In the genomic region with DNA sequence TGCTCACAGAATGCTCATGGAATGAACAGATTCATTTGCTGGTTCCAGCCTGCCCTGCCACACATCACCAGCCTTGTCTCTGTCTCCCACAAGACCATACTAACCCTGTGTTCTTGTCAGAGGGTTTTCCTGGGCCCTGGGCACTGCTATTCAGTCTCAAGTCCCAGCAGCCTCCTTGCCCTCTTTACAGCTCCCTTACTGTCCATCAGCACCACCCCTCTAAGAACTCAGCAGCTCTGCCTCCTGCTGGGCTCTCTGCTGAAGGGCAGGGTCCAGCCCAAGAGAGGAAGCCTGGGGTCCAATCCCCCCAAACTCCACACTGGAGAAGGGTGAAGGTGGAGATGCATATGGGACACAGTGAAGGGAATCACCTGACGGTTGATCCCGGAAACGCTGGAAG, we compare ENCODE assay signal across 14 mouse cellular contexts. TPM values are rescaled to one million over a fixed set of nuclear protein-coding genes. Genes with fewer than 3 reads are reported as not detected.
DNase-seq lines count a peak whose midpoint lies in the region; ATAC-seq and TF ChIP-seq lines count a peak whose summit lies in the region.
"Had no signal": no experiment of that assay in that cellular context is flagged by ENCODE, and none has a peak within 500 bp of the region (broad histone marks: within the 10 kb centered on the region; RNA-seq: fewer than 3 reads in every experiment).

No protein-coding gene starts in this region.

- no peak for TF ChIP-seq POLR2A in ES-Bruce4 (IDR thresholded peaks at IDR 0.05; ENCODE audit: insufficient read depth, low read length)

- WGBS in heart, embryonic 15.5 days, result 83% methylated on average over 3 of the region's 3 CpGs
- 76% methylated on average over 3 of the region's 3 CpGs for WGBS in forebrain, embryonic 12.5 days

- TF ChIP-seq CTCF in ES-Bruce4 (IDR thresholded peaks at IDR 0.05; ENCODE audit: low read depth, low read length), result peak; percentile 30

- DNase-seq in heart, postnatal 25 days (ENCODE audit: low spot score), result no peak
- DNase-seq in yolk sac, embryonic 10.5 days (ENCODE audit: low spot score), result no peak
- DNase-seq in kidney, postnatal 10 days, result no peak
- DNase-seq: adrenal gland, adult 8-10 months; cerebellum, postnatal 10 days; gastrocnemius, postnatal 10 days; kidney, adult 9 months had no signal

- peak overlapping the region; percentile 11; the same call in 1 of the 2 replicates for H3K27ac ChIP-seq in heart, embryonic 15.5 days
- H3K27ac ChIP-seq in ES-Bruce4 (ENCODE audit: insufficient read depth, low read length), result no peak overlapping the region
- peak overlapping the region; percentile 82 for H3K27ac ChIP-seq in forebrain, embryonic 12.5 days

- peaks cover 20% of the 10 kb centered on the region; the same call in 1 of the 2 replicates for H3K36me3 ChIP-seq in heart, embryonic 15.5 days
- H3K36me3 ChIP-seq in ES-Bruce4 (ENCODE audit: control insufficient read depth, insufficient read depth, low read length, poor library complexity, severe bottlenecking), result no peaks in the 10 kb centered on the region
- H3K36me3 ChIP-seq in forebrain, embryonic 12.5 days (replicated peaks), result peaks cover 50% of the 10 kb centered on the region

- no peak overlapping the region for H3K4me3 ChIP-seq in heart, embryonic 15.5 days
- H3K4me3 ChIP-seq in ES-Bruce4 (ENCODE audit: low read depth, low read length), result no peak overlapping the region
- H3K4me3 ChIP-seq in forebrain, embryonic 12.5 days (replicated peaks), result no peak overlapping the region

- no peak for ATAC-seq in heart, embryonic 15.5 days (replicated peaks; ENCODE audit: insufficient number of reproducible peaks, insufficient read depth, low FRiP score, low read depth)
- peak; percentile 64 for ATAC-seq in forebrain, embryonic 12.5 days (ENCODE audit: low FRiP score)
- ATAC-seq in megakaryocyte-erythroid progenitor cell, adult 5-6 weeks (replicated peaks; ENCODE audit: low FRiP score, low TSS enrichment, poor library complexity, severe bottlenecking), result peak; percentile 52
- no peak for ATAC-seq in inflammation-experienced regulatory T-cells, adult 6 months

- intact Hi-C loops in heart, postnatal 25 days (cut with DNase I), result loop anchor here (5.0 kb wide), 2 partner anchors 41 to 86 kb away; no protein-coding TSS in a partner anchor

- peaks cover 28% of the 10 kb centered on the region for H3K4me1 ChIP-seq in heart, embryonic 15.5 days (replicated peaks)
- no peaks in the 10 kb centered on the region for H3K4me1 ChIP-seq in ES-Bruce4 (ENCODE audit: control insufficient read depth, insufficient read depth, low read length)
- H3K4me1 ChIP-seq in forebrain, embryonic 12.5 days, result peaks cover 32% of the 10 kb centered on the region

- no peak for TF ChIP-seq EP300 in ES-Bruce4 (IDR thresholded peaks at IDR 0.05; ENCODE audit: insufficient read depth, low read depth, low read length)

- H3K9ac ChIP-seq in heart, embryonic 15.5 days, result no peak overlapping the region
- H3K9ac ChIP-seq in ES-Bruce4 (ENCODE audit: low read depth, poor library complexity, severe bottlenecking), result no peak overlapping the region
- H3K9ac ChIP-seq in forebrain, embryonic 12.5 days, result peak overlapping the region; percentile 36; the same call in 1 of the 2 replicates

- H3K9me3 ChIP-seq in heart, embryonic 15.5 days (replicated peaks), result no peaks in the 10 kb centered on the region
- H3K9me3 ChIP-seq in ES-Bruce4 (replicated peaks; ENCODE audit: control insufficient read depth, insufficient read depth, low read length, poor library complexity, severe bottlenecking), result no peaks in the 10 kb centered on the region
- no peaks in the 10 kb centered on the region for H3K9me3 ChIP-seq in forebrain, embryonic 12.5 days

- H3K27me3 ChIP-seq in heart, embryonic 15.5 days, result 0 out of 2 replicates have a peak, but pooled peaks cover 4% of the 10 kb centered on the region
- no peaks in the 10 kb centered on the region for H3K27me3 ChIP-seq in ES-Bruce4 (ENCODE audit: control insufficient read depth, insufficient read depth, low read length, poor library complexity, severe bottlenecking)
- no peaks in the 10 kb centered on the region for H3K27me3 ChIP-seq in forebrain, embryonic 12.5 days

- no peak overlapping the region for H3K4me2 ChIP-seq in heart, embryonic 15.5 days
- H3K4me2 ChIP-seq in forebrain, embryonic 12.5 days, result no peak overlapping the region

RNA-seq across cellular contexts. Expression of a gene that starts 41.1 kb away (rescaled TPM):
- 0.42 TPM in 1 of 2 replicates, not detected in the other for polyA plus RNA-seq in heart, embryonic 15.5 days (2015; fragmentation: Nextera tagmentation; extraction: Ambion mirVana)
- total RNA-seq in heart, postnatal 25 days (2021), result not detected
- not detected in 2 replicates for polyA plus RNA-seq in ES-Bruce4 (2011; ENCODE audit: insufficient read depth, insufficient read length, low read depth, missing spikeins)
- not detected in 2 replicates for polyA plus RNA-seq in forebrain, embryonic 12.5 days (2016; fragmentation: Nextera tagmentation; extraction: Ambion mirVana)
- not detected in 2 replicates for total RNA-seq in megakaryocyte-erythroid progenitor cell, adult 5-6 weeks (2014; fragmentation: Nextera tagmentation)
- not detected in 2 replicates for total RNA-seq in megakaryocyte-erythroid progenitor cell, adult 5-6 weeks (2017)
- polyA plus RNA-seq in inflammation-experienced regulatory T-cells, adult 6 months (2017; shearing (Covaris generic)), result not detected
- total RNA-seq: gastrocnemius, postnatal 10 days; neutrophil, adult 5-6 weeks had no signal
- polyA plus RNA-seq: limb, embryonic 14.5 days had no signal

RNA-seq across cellular contexts. Expression of a gene that starts 53.2 kb away (rescaled TPM):
- polyA plus RNA-seq in heart, embryonic 15.5 days (2015; fragmentation: Nextera tagmentation; extraction: Ambion mirVana), result 0.62 TPM in 1 of 2 replicates, not detected in the other
- total RNA-seq in heart, postnatal 25 days (2021), result not detected
- polyA plus RNA-seq in ES-Bruce4 (2011; ENCODE audit: insufficient read depth, insufficient read length, low read depth, missing spikeins), result not detected in 2 replicates
- not detected in 2 replicates for polyA plus RNA-seq in forebrain, embryonic 12.5 days (2016; fragmentation: Nextera tagmentation; extraction: Ambion mirVana)
- total RNA-seq in megakaryocyte-erythroid progenitor cell, adult 5-6 weeks (2014; fragmentation: Nextera tagmentation), result not detected in 2 replicates
- not detected in 2 replicates for total RNA-seq in megakaryocyte-erythroid progenitor cell, adult 5-6 weeks (2017)
- not detected for polyA plus RNA-seq in inflammation-experienced regulatory T-cells, adult 6 months (2017; shearing (Covaris generic))
- total RNA-seq: adrenal gland, adult 8-10 months; gastrocnemius, postnatal 10 days; neutrophil, adult 5-6 weeks had no signal
- polyA plus RNA-seq: limb, embryonic 14.5 days had no signal

Comparison
In these comparisons a context has a peak if more than half of its experiments do, and no peak if none do; other contexts are left out.
1. ATAC-seq: peak in forebrain, embryonic 12.5 days (single experiment) and megakaryocyte-erythroid progenitor cell, adult 5-6 weeks (single experiment); none in heart, embryonic 15.5 days (single experiment) and inflammation-experienced regulatory T-cells, adult 6 months (single experiment).